Mouse (Mus musculus): ENCODE measurements around the gene Dbndd1. TPM values are rescaled to one million over a fixed set of nuclear protein-coding genes. Genes with fewer than 3 reads are reported as not detected.
A peak's percentile ranks its signal among the peaks of the same experiment; 100 is the strongest.

Dbndd1 gene
- total and polyA plus RNA-seq, 3 experiments = 0.16 TPM; not detected in 2

DNA sequence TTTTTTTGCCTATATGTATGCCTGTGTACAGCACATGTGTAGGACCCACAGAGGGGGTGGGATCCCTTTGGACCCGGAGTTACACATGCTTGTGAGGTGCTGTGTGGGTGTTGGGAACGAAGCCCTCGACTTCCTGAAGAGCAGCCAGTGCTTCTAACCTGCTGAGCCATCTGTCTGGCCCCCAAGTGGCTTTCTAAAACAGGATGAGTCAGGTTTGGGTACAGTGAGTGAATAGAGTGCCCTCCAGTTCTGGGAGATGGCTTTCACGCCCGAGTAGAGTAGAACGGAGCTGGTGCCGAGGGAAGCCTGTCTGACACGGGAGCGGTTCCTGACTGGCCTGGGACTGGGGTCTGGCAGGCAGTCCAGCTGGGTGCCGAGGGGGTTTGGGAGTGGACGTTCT is 15.7 kb downstream of the Dbndd1 start:
- TF ChIP-seq GATA2 (IDR thresholded peaks at IDR 0.05; ENCODE audit: borderline replicate concordance, low read depth, low read length) (no peak), CTCF (IDR thresholded peaks at IDR 0.05; ENCODE audit: low read depth, low read length) (no peak), TAL1 (conservative IDR thresholded peaks at IDR 0.05; ENCODE audit: low read depth, low read length) (no peak), GATA1 (IDR thresholded peaks at IDR 0.05; ENCODE audit: borderline replicate concordance, low read length) (no peak), POLR2AphosphoS5 (IDR thresholded peaks at IDR 0.05; ENCODE audit: insufficient replicate concordance, low read depth, low read length) (no peak)
- H3K4me1 ChIP-seq (ENCODE audit: insufficient read depth, low read depth, low read length) = no peaks in the 10 kb centered on the region
- ATAC-seq (ENCODE audit: extremely low read depth, insufficient number of reproducible peaks, low FRiP score, poor library complexity, severe bottlenecking) = no peak

DNA sequence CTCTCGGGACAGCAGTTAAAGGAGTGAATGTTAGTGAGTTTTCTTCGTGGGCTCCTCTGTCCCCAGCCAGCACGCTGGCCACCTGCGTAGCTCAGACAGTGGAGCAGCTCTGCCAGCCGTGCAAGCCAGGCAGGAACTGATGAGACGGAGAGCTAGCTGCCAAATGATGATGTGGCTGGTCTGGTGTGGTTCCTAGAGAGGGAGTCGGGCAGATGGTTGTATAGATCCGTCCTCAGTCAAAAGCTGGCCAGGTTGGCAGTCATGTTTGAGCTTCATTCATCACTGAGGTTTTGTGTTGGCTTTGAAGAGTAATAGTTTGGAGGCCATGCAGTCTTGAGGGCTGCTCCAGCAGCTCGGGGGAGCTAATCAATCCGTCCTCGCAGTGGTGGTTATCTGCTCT is 16.3 kb downstream of the Dbndd1 start:
- no peaks in the 10 kb centered on the region for H3K27me3 ChIP-seq (ENCODE audit: insufficient read depth, low read length)
- DNase-seq (ENCODE audit: low spot score) (no peak), ATAC-seq (ENCODE audit: extremely low read depth, insufficient number of reproducible peaks, low FRiP score, poor library complexity, severe bottlenecking) (no peak)
- H3K4me3 ChIP-seq (ENCODE audit: low read depth, low read length) = no peak overlapping the region
- TF ChIP-seq POLR2AphosphoS5 (IDR thresholded peaks at IDR 0.05; ENCODE audit: insufficient replicate concordance, low read depth, low read length) (no peak), GATA1 (IDR thresholded peaks at IDR 0.05; ENCODE audit: borderline replicate concordance, low read length) (no peak), GATA2 (IDR thresholded peaks at IDR 0.05; ENCODE audit: borderline replicate concordance, low read depth, low read length) (no peak), CTCF (IDR thresholded peaks at IDR 0.05; ENCODE audit: low read depth, low read length) (no peak), TAL1 (conservative IDR thresholded peaks at IDR 0.05; ENCODE audit: low read depth, low read length) (no peak)
- H3K36me3 ChIP-seq (replicated peaks) = peaks cover 100% of the 10 kb centered on the region
- H3K9me3 ChIP-seq (replicated peaks) = peaks cover 6% of the 10 kb centered on the region; the same call in 1 of the 2 replicates
- no peaks in the 10 kb centered on the region for H3K4me1 ChIP-seq (ENCODE audit: insufficient read depth, low read depth, low read length)

More for the DNA sequence above, 15.7 kb downstream of the Dbndd1 start:
- H3K36me3 ChIP-seq (replicated peaks) = peaks cover 100% of the 10 kb centered on the region
- H3K4me3 ChIP-seq (ENCODE audit: low read depth, low read length) = no peak overlapping the region
- H3K27me3 ChIP-seq (ENCODE audit: insufficient read depth, low read length) = no peaks in the 10 kb centered on the region
- no peak for DNase-seq (ENCODE audit: low spot score)
- peaks cover 6% of the 10 kb centered on the region; the same call in 1 of the 2 replicates for H3K9me3 ChIP-seq (replicated peaks)

- no peaks in the 10 kb centered on the region for H3K27me3 ChIP-seq (ENCODE audit: insufficient read depth, low read length)
- ATAC-seq (ENCODE audit: extremely low read depth, insufficient number of reproducible peaks, low FRiP score, poor library complexity, severe bottlenecking) = no peak
- no peak for DNase-seq (ENCODE audit: low spot score)
- no peak for TF ChIP-seq GATA2 (IDR thresholded peaks at IDR 0.05; ENCODE audit: borderline replicate concordance, low read depth, low read length)
- no peak for TF ChIP-seq CTCF (IDR thresholded peaks at IDR 0.05; ENCODE audit: low read depth, low read length)
- no peak for TF ChIP-seq TAL1 (conservative IDR thresholded peaks at IDR 0.05; ENCODE audit: low read depth, low read length)
- TF ChIP-seq POLR2AphosphoS5 (IDR thresholded peaks at IDR 0.05; ENCODE audit: insufficient replicate concordance, low read depth, low read length) = no peak
- TF ChIP-seq GATA1 (IDR thresholded peaks at IDR 0.05; ENCODE audit: borderline replicate concordance, low read length) = no peak
- peaks cover 100% of the 10 kb centered on the region for H3K36me3 ChIP-seq (replicated peaks)
- H3K4me3 ChIP-seq (ENCODE audit: low read depth, low read length) = no peak overlapping the region
- H3K9me3 ChIP-seq (replicated peaks) = no peaks in the 10 kb centered on the region
- H3K4me1 ChIP-seq (ENCODE audit: insufficient read depth, low read depth, low read length) = no peaks in the 10 kb centered on the region
Observed at GRCm38 (mm10) chr8:123497699-123498098, 17.6 kb downstream of the Dbndd1 start.

- TF ChIP-seq GATA1 (IDR thresholded peaks at IDR 0.05; ENCODE audit: borderline replicate concordance, low read length) (no peak), GATA2 (IDR thresholded peaks at IDR 0.05; ENCODE audit: borderline replicate concordance, low read depth, low read length) (no peak)
- DNase-seq (ENCODE audit: low spot score) (no peak), ATAC-seq (ENCODE audit: extremely low read depth, insufficient number of reproducible peaks, low FRiP score, poor library complexity, severe bottlenecking) (no peak)
- no peaks in the 10 kb centered on the region for H3K27me3 ChIP-seq (ENCODE audit: insufficient read depth, low read length)
- H3K4me3 ChIP-seq (ENCODE audit: low read depth, low read length) = no peak overlapping the region
- peaks cover 97% of the 10 kb centered on the region for H3K36me3 ChIP-seq (replicated peaks)
- no peaks in the 10 kb centered on the region for H3K9me3 ChIP-seq (replicated peaks)
- peaks cover 15% of the 10 kb centered on the region for H3K4me1 ChIP-seq (ENCODE audit: insufficient read depth, low read depth, low read length)
Observed at GRCm38 (mm10) chr8:123492898-123493297, 22.4 kb downstream of the Dbndd1 start.

DNA sequence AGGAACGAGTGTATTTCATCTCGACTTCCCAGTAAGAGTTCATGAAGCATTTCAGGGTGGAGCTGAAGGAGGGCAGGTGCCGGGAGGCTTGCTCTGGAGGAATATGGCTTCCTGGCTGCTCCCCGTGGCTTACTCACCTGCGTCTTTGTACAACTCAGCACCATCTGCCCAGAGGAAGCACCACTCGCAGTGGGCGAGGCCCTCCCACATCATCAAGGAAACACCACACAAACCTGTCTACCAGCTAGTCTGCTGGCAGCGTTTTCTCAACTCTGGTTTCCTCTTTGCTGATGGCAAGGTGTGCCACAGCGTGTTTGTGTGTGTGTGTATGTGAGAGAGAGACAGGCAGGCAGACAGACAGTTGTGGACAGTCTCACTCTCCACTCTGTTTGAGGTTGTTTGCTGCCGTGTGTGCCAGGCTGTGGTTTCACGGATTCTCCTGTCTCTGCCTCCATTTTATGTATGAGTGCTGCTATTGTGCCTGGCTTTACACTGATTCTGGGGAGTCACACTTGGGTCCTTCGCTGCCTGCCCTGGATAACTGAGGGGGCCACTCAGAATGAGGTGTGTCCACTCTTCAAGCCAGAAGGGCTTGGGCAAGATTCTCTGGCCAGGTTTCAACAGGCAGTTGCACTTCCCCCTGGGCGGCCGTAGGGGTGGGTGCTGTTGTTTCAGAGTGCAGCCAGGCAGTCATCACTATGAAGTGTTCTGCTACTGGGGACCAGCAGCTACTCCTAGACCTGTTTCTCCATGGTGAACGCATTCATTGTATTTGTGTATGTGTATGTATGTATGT is 23.8 kb downstream of the Dbndd1 start:
- DNase-seq (ENCODE audit: low spot score) = peak; percentile 0
- H3K36me3 ChIP-seq (replicated peaks) = peaks cover 97% of the 10 kb centered on the region
- ATAC-seq (ENCODE audit: extremely low read depth, insufficient number of reproducible peaks, low FRiP score, poor library complexity, severe bottlenecking) = no peak

DNA sequence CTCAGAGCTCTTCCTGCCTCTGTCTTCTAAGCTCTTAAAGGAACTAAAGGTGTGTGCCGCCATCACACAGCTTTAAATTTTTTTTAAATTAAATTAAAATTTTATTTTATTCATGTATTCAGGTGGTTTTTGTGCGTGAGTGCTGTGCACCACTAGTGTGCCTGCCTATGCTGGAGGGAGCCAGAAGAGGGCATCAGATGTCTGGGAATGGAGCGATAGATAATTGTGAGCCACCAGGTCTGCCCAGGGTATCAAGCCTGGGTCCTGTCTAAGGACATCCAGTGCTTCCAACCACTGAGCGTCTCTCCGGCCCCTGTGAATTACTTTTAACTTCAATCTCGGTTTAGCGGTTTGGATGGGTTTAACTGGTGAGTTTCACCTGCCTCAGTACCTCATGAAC is 32.6 kb downstream of the Dbndd1 start:
- Histone ChIP-seq H3K4me1 (ENCODE audit: insufficient read depth, low read depth, low read length) (peaks cover 24% of the 10 kb centered on the region), H3K27me3 (ENCODE audit: insufficient read depth, low read length) (no peaks in the 10 kb centered on the region), H3K36me3 (replicated peaks) (peaks cover 84% of the 10 kb centered on the region), H3K9me3 (replicated peaks) (no peaks in the 10 kb centered on the region), H3K4me3 (ENCODE audit: low read depth, low read length) (no peak overlapping the region)
- ATAC-seq (ENCODE audit: extremely low read depth, insufficient number of reproducible peaks, low FRiP score, poor library complexity, severe bottlenecking) = no peak
- TF ChIP-seq POLR2AphosphoS5 (IDR thresholded peaks at IDR 0.05; ENCODE audit: insufficient replicate concordance, low read depth, low read length) (no peak), TAL1 (conservative IDR thresholded peaks at IDR 0.05; ENCODE audit: low read depth, low read length) (no peak), GATA2 (IDR thresholded peaks at IDR 0.05; ENCODE audit: borderline replicate concordance, low read depth, low read length) (no peak), CTCF (IDR thresholded peaks at IDR 0.05; ENCODE audit: low read depth, low read length) (no peak), GATA1 (IDR thresholded peaks at IDR 0.05; ENCODE audit: borderline replicate concordance, low read length) (no peak)
- peak; percentile 0 for DNase-seq (ENCODE audit: low spot score)

More for the DNA sequence above, 23.8 kb downstream of the Dbndd1 start:
- H3K9me3 ChIP-seq (replicated peaks) = no peaks in the 10 kb centered on the region
- TF ChIP-seq POLR2AphosphoS5 (IDR thresholded peaks at IDR 0.05; ENCODE audit: insufficient replicate concordance, low read depth, low read length) (no peak), CTCF (IDR thresholded peaks at IDR 0.05; ENCODE audit: low read depth, low read length) (no peak), GATA1 (IDR thresholded peaks at IDR 0.05; ENCODE audit: borderline replicate concordance, low read length) (no peak), TAL1 (conservative IDR thresholded peaks at IDR 0.05; ENCODE audit: low read depth, low read length) (no peak), GATA2 (IDR thresholded peaks at IDR 0.05; ENCODE audit: borderline replicate concordance, low read depth, low read length) (no peak)
- no peak overlapping the region for H3K4me3 ChIP-seq (ENCODE audit: low read depth, low read length)
- H3K4me1 ChIP-seq (ENCODE audit: insufficient read depth, low read depth, low read length) = peaks cover 15% of the 10 kb centered on the region
- H3K27me3 ChIP-seq (ENCODE audit: insufficient read depth, low read length) = no peaks in the 10 kb centered on the region

Data from G1E (cell line).